ENCODE assay signal across 24 mouse cellular contexts in the genomic region with DNA sequence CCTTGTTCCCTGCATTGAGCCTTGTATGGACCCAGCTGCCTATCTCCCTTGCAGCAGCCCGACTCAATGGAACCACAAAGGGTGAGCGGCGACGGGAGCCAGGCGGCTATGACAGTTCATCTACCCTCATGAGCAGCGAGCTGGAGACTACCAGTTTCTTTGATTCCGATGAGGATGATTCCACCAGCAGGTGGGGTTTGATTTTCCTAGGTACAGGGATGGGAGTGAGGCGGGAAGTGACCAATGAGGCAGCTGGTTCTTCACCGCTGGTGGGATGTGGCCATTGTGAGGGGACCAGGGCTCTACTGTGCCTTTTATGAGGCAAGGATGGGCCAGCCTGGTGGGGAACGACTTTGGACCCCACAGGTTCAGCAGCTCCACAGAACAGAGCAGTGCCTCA. TPM values are rescaled to one million over a fixed set of nuclear protein-coding genes. Genes with fewer than 3 reads are reported as not detected.
DNase-seq lines count a peak whose midpoint lies in the region; TF ChIP-seq lines count a peak whose summit lies in the region.
"Had no signal": no experiment of that assay in that cellular context is flagged by ENCODE, and none has a peak within 500 bp of the region (broad histone marks: within the 10 kb centered on the region; RNA-seq: fewer than 3 reads in every experiment).

No protein-coding gene starts in this region.

- intact Hi-C loops in left cerebral cortex, postnatal 36 days (cut with DNase I), result no loop called here

- H3K4me1 ChIP-seq in E14TG2a.4 (replicated peaks; ENCODE audit: low read depth, low read length), result peaks cover 35% of the 10 kb centered on the region

- H3K27me3 ChIP-seq in E14TG2a.4 (ENCODE audit: insufficient read depth, low read length), result peaks cover 9% of the 10 kb centered on the region; the same call in 1 of the 2 replicates
- H3K27me3 ChIP-seq: CH12.LX; embryonic facial prominence, embryonic 13.5 days; embryonic facial prominence, embryonic 15.5 days; forebrain, embryonic 12.5 days; Patski had no signal

- no peaks in the 10 kb centered on the region for H3K9me3 ChIP-seq in E14TG2a.4 (ENCODE audit: low read length)
- H3K9me3 ChIP-seq: embryonic facial prominence, embryonic 13.5 days; embryonic facial prominence, embryonic 15.5 days; forebrain, embryonic 10.5 days; forebrain, embryonic 12.5 days; G1E had no signal

- DNase-seq in ES-CJ7 (ENCODE audit: low read depth, low spot score) (peak; percentile 66), R1 (ENCODE audit: low read depth, low spot score) (peak; percentile 67)
- no peak for DNase-seq in cerebellum, postnatal 25 days
- no peak for DNase-seq in left cerebral cortex, postnatal 36 days (ENCODE audit: low spot score in 2 of 2)
- DNase-seq in yolk sac, embryonic 10.5 days (ENCODE audit: low spot score), result no peak
- DNase-seq: adrenal gland, adult 2 months; adrenal gland, postnatal 10 days; adrenal gland, postnatal 25 days; B cell, adult 2 months; cerebellum, adult 11 months; cerebellum, adult 18-20 months; cerebellum, adult 8-10 months; cerebellum, adult 9-11 months; cerebellum, postnatal 14 days; embryo, embryonic 11 days had no signal

- H3K4me3 ChIP-seq in E14TG2a.4 (replicated peaks; ENCODE audit: low read length), result peak overlapping the region; percentile 49
- H3K4me3 ChIP-seq: embryonic facial prominence, embryonic 13.5 days; embryonic facial prominence, embryonic 15.5 days; erythroblast, embryonic 14.5 days; forebrain, embryonic 10.5 days; forebrain, embryonic 12.5 days had no signal

- peaks cover 63% of the 10 kb centered on the region for H3K36me3 ChIP-seq in E14TG2a.4 (ENCODE audit: insufficient read depth, low read length)

- TF ChIP-seq CTCF in E14TG2a.4 (conservative IDR thresholded peaks at IDR 0.05; ENCODE audit: low read length), result 0 out of 2 replicates have a peak, but pooled peaks have one; percentile 5

RNA-seq across cellular contexts. Expression of a gene that starts 7.1 kb away (rescaled TPM):
- total RNA-seq in left cerebral cortex, postnatal 36 days (2021), result 10 to 100 TPM; 63.5 to 75.7 TPM

RNA-seq across cellular contexts. Expression of a gene that starts 11.4 kb away (rescaled TPM):
- total RNA-seq in left cerebral cortex, postnatal 36 days (2021), result 100 to 1,000 TPM; 792 to 907 TPM

RNA-seq across cellular contexts. Expression of a gene that starts 24.5 kb away (rescaled TPM):
- 100 to 1,000 TPM in 1 of 2 experiments, 10 to 100 TPM in 1; 88.3 to 102 TPM for total RNA-seq in left cerebral cortex, postnatal 36 days (2021)

RNA-seq across cellular contexts. Expression of a gene that starts 25.3 kb away (rescaled TPM):
- 10 to 100 TPM; 56.4 to 66.8 TPM for total RNA-seq in left cerebral cortex, postnatal 36 days (2021)

Comparison
In these comparisons a context has a peak if more than half of its experiments do, and no peak if none do; other contexts are left out.
1. DNase-seq: peak in ES-CJ7 (single experiment) and R1 (single experiment); none in cerebellum, postnatal 25 days (0 of 2), left cerebral cortex, postnatal 36 days (0 of 2) and yolk sac, embryonic 10.5 days (single experiment).